Mouse (Mus musculus): ENCODE results near the gene Trmt44. TPM values are rescaled to one million over a fixed set of nuclear protein-coding genes. Genes with fewer than 3 reads are reported as not detected.

Gene Trmt44
- polyA plus RNA-seq, 1 experiment from 2014 or later = 10.1 TPM

DNA sequence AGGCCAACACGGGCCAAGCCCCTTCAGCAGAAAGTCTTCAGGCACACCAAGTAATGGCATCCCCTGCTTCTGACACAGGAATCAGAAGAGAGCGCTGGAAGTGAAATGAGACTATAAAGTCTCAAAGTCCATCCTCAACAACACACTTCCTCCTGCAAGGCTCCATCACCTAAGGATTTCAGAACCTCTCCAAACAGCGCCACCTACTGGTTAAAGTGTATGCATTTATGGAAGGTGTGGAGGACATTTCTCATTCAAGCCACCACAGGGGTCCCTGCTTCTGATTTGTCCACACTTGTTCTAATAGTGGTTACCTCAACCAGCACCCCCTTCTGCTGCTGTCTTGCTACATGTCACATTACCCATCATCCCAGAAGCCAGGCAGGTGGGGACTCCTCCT is 38.6 kb downstream of the Trmt44 start:
- Histone ChIP-seq H3K4me1 (peaks cover 15% of the 10 kb centered on the region), H3K4me3 (replicated peaks) (no peak overlapping the region), H3K4me2 (no peak overlapping the region), H3K36me3 (no peaks in the 10 kb centered on the region), H3K27ac (no peak overlapping the region), H3K9me3 (replicated peaks) (no peaks in the 10 kb centered on the region), H3K27me3 (peaks cover under 1% of the 10 kb centered on the region; the same call in 1 of the 2 replicates), H3K9ac (no peak overlapping the region)
- WGBS = 69% methylated on average over 3 of the region's 3 CpGs
- ATAC-seq (replicated peaks; ENCODE audit: low FRiP score) = no peak

DNA sequence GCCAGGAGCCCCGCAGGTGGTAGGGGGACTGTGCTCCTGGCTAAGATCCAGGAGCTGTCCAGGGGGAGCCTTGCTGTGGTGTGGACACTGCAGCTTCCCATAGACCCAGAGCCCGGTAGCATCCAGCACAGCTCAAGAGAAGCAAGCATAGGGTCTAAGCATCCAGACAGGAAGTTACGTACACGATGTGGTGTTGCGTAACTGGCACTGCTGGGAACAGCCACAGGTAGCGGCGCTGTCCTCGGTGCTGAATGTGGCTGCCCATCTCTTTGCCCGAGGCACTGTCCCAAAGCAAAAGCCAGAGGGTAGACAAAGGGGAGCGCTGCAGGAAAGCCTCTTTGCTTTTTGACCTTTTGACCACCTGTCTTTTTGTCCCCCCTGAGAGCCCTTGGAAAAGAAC is 43.3 kb downstream of the Trmt44 start:
- 0 out of 2 replicates have a peak, but pooled peaks have one; percentile 47 for ATAC-seq (replicated peaks; ENCODE audit: low FRiP score)
- H3K4me3 ChIP-seq (replicated peaks) = no peak overlapping the region
- 0 out of 2 replicates have a peak, but pooled peaks cover under 1% of the 10 kb centered on the region for H3K4me1 ChIP-seq
- WGBS = 12% methylated on average over 10 of the region's 10 CpGs
- no peak overlapping the region for H3K27ac ChIP-seq
- no peaks in the 10 kb centered on the region for H3K9me3 ChIP-seq (replicated peaks)
- peaks cover 3% of the 10 kb centered on the region; the same call in 1 of the 2 replicates for H3K27me3 ChIP-seq
- no peak overlapping the region for H3K4me2 ChIP-seq
- no peaks in the 10 kb centered on the region for H3K36me3 ChIP-seq
- no peak overlapping the region for H3K9ac ChIP-seq

DNA sequence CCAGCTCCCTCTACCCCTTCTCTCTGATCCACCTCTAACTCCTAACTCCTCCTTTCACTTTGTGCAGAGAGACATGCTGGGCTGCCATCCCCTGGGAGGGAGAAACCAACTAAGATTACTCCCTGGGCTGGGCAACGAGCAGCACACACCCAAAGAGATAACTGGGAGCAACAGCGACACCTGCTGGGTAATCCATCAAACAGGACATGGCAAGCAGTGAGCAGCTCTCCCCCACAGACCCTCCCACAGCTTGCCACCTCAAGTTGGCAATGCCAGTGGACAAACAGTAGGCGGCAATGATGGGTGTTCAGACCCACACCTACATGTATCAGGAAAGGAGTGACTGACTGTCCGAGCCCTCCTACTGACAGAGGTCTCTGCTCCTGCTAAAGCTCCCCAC is 44.4 kb downstream of the Trmt44 start:
- no peak overlapping the region for H3K27ac ChIP-seq
- no peak overlapping the region for H3K4me3 ChIP-seq (replicated peaks)
- H3K9ac ChIP-seq = no peak overlapping the region
- WGBS = 18% methylated on average over 4 of the region's 4 CpGs
- H3K9me3 ChIP-seq (replicated peaks) = no peaks in the 10 kb centered on the region
- no peak overlapping the region for H3K4me2 ChIP-seq
- ATAC-seq (replicated peaks; ENCODE audit: low FRiP score) = no peak
- peaks cover 14% of the 10 kb centered on the region for H3K27me3 ChIP-seq
- H3K36me3 ChIP-seq = no peaks in the 10 kb centered on the region
- H3K4me1 ChIP-seq = peaks cover 12% of the 10 kb centered on the region

DNA sequence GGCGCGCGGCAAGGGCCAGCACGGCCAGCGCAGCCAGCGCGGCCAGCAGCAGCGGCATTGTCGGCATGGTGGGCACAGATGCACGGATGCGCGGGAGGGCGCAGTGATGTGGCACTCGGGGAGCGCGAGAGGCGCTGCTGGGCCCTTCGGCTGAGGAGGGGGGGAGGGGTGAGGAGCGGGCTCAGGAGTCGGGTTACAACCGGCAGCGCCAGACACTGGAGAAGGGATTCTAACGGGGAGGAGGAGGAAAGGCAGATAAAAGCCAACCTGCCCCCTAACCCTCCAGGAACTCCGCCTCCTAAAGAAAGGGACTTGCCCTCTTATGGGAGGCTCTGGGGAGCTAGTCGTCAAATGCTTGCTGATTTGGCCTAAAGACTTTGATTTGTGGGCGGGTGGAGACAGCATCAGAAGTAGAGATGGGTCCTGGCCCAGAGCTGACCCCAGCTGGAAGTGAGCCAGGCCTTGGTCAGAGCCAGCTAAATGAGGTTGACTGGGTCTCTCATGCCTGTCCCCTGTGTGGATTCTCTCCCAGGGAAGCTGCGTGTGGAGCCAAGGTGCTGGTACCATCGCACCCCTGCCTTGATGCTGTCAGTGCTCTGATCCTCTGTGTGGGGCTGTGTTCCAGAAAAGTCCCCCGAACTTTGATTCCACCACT is 49.3 kb downstream of the Trmt44 start, which contains the start of gene Cpz:
TSS of gene Cpz (minus strand) at position 230 of the 655 bp plus-strand sequence.
- no peaks in the 10 kb centered on the region for H3K36me3 ChIP-seq
- no peak within 1 kb of the TSS for H3K9ac ChIP-seq
- H3K4me2 ChIP-seq = peak within 1 kb of the TSS; percentile 66
- H3K27me3 ChIP-seq = peaks cover 41% of the 10 kb centered on the region
- peaks cover 20% of the 10 kb centered on the region for H3K4me1 ChIP-seq
- H3K9me3 ChIP-seq (replicated peaks) = no peaks in the 10 kb centered on the region
- 2% methylated on average over 29 of the region's 29 CpGs for WGBS
- ATAC-seq (replicated peaks; ENCODE audit: low FRiP score) = peak; percentile 82
- H3K4me3 ChIP-seq (replicated peaks) = peak within 1 kb of the TSS; percentile 38
- peak within 1 kb of the TSS; percentile 15; the same call in 1 of the 2 replicates for H3K27ac ChIP-seq

DNA sequence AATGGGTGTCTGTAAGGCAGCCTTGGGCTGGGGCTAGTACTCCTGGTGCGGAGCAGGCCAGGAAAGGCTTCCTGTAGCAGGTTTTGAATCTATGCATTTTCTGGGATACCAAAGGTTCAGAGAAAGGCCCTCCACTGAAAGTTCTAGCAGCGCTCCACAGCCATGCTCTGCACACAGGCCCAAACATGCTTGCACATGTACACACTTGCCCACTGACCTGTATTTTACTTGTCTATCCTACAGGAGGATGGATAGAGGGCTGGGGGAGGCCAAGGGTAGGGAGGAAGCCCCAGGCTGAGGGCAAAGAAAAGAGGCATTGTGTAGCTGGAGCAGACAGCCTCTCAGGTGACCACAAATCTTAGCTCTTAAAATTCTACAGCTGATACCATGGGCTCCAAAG is 50.5 kb downstream of the Trmt44 start:
- Histone ChIP-seq H3K9ac (no peak overlapping the region), H3K36me3 (no peaks in the 10 kb centered on the region), H3K27me3 (peaks cover 41% of the 10 kb centered on the region), H3K9me3 (replicated peaks) (no peaks in the 10 kb centered on the region), H3K4me2 (no peak overlapping the region), H3K27ac (no peak overlapping the region), H3K4me1 (peaks cover 20% of the 10 kb centered on the region), H3K4me3 (replicated peaks) (no peak overlapping the region)
- 80% methylated on average over 2 of the region's 2 CpGs for WGBS
- no peak for ATAC-seq (replicated peaks; ENCODE audit: low FRiP score)

DNA sequence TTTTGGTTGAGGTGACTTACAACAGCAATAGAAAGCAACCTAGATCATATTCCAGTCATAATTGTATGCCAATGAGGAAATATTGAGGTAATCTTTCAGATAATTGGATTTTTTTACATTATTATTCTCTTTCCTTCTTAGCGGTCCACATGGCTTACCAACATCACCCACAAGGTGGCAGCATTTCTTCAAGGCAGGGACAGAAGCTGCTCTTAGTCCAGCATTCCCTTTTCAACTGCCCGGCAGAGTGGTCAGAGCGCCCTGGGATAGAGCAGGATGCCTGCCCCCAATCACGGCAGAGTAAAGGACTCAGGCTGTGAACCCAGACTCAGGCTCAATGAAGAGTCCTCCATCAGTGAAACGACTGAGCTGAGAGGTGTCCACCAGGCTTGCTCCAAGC is 51.1 kb downstream of the Trmt44 start:
- H3K4me2 ChIP-seq = no peak overlapping the region
- no peak overlapping the region for H3K4me3 ChIP-seq (replicated peaks)
- WGBS = 2% methylated on average over 5 of the region's 5 CpGs
- H3K9ac ChIP-seq = no peak overlapping the region
- peak; percentile 27; the same call in 1 of the 2 replicates for ATAC-seq (replicated peaks; ENCODE audit: low FRiP score)
- no peaks in the 10 kb centered on the region for H3K9me3 ChIP-seq (replicated peaks)
- no peak overlapping the region for H3K27ac ChIP-seq
- peaks cover 41% of the 10 kb centered on the region for H3K27me3 ChIP-seq
- peaks cover 20% of the 10 kb centered on the region for H3K4me1 ChIP-seq
- H3K36me3 ChIP-seq = no peaks in the 10 kb centered on the region

DNA sequence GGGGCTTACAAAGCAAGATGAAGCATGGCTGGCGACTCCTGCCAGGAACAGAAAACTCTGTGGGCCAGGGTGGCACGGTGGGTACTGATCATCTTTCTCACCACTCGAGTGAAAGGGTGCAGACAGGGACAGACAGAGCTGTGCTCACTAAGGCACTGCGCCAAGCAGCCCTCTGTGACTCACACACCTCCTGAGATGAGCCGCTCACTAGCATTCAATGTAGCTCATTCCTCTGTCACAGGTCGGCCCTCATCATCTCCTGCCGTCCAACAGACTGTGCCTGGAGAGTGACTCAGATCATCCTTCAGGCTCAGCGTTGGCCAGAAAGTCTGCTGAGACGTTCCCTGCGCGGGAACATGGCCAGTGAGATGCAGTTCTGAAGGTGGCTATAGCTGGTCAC is 58.1 kb downstream of the Trmt44 start:
- Histone ChIP-seq H3K27ac (no peak overlapping the region), H3K4me2 (no peak overlapping the region), H3K9ac (no peak overlapping the region), H3K4me3 (replicated peaks) (no peak overlapping the region), H3K36me3 (no peaks in the 10 kb centered on the region), H3K9me3 (replicated peaks) (no peaks in the 10 kb centered on the region), H3K27me3 (peaks cover 4% of the 10 kb centered on the region; the same call in 1 of the 2 replicates), H3K4me1 (no peaks in the 10 kb centered on the region)
- no peak for ATAC-seq (replicated peaks; ENCODE audit: low FRiP score)
- 81% methylated on average over 11 of the region's 11 CpGs for WGBS

DNA sequence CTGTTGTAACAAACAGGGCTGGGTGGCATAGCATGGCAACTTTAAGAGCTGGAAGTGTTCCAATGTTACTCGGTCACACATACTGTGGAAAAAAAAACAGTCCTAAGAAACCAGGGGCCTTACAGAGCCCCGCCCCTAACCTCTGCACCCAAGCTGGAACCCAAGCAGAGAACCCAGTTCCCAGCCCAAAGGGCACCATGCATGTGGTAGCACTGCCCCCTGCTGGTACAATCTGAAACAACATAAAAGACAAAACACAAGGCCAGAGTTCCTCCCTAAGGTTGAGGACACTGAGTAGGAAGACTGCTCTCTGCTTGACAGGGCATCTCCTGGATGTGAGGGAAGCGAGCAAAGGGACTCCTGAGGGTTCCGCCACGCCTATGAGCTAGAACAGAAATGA is 64.3 kb downstream of the Trmt44 start:
- H3K4me3 ChIP-seq (replicated peaks) = no peak overlapping the region
- no peak for ATAC-seq (replicated peaks; ENCODE audit: low FRiP score)
- no peaks in the 10 kb centered on the region for H3K36me3 ChIP-seq
- peaks cover 11% of the 10 kb centered on the region for H3K27me3 ChIP-seq
- no peak overlapping the region for H3K9ac ChIP-seq
- H3K4me1 ChIP-seq = no peaks in the 10 kb centered on the region
- no peaks in the 10 kb centered on the region for H3K9me3 ChIP-seq (replicated peaks)
- WGBS = 21% methylated on average over 5 of the region's 5 CpGs
- H3K27ac ChIP-seq = no peak overlapping the region
- no peak overlapping the region for H3K4me2 ChIP-seq

Other genes starting within 250 kb of the Trmt44 start
- gene Hmx1, start 186.0 kb downstream of the Trmt44 start, polyA plus RNA-seq (2015; fragmentation: Nextera tagmentation; extraction: Ambion mirVana) = 0.31 and 0.52 TPM in 2 replicates
- gene Cpz, start 49.4 kb downstream of the Trmt44 start, polyA plus RNA-seq (2015; fragmentation: Nextera tagmentation; extraction: Ambion mirVana) = 5.8 and 7.2 TPM in 2 replicates
- 12.1 and 12.5 TPM in 2 replicates for gene Acox3, start 8.0 kb upstream of the Trmt44 start, polyA plus RNA-seq (2015; fragmentation: Nextera tagmentation; extraction: Ambion mirVana)
- 16.1 and 16.4 TPM in 2 replicates for gene Htra3, start 104.7 kb upstream of the Trmt44 start, polyA plus RNA-seq (2015; fragmentation: Nextera tagmentation; extraction: Ambion mirVana)
- gene Sh3tc1, start 164.9 kb upstream of the Trmt44 start, polyA plus RNA-seq (2015; fragmentation: Nextera tagmentation; extraction: Ambion mirVana) = 16.6 and 20.4 TPM in 2 replicates
- 1.7 and 2.7 TPM in 2 replicates for gene Ablim2, start 182.8 kb upstream of the Trmt44 start, polyA plus RNA-seq (2015; fragmentation: Nextera tagmentation; extraction: Ambion mirVana)

Data from kidney, embryonic 15.5 days (tissue).